Mouse (Mus musculus) embryonic facial prominence, embryonic 11.5 days (tissue): ENCODE data around the gene Dusp1. TPM values are rescaled to one million over a fixed set of nuclear protein-coding genes. Genes with fewer than 3 reads are reported as not detected.

Experiments
- ATAC-seq: fragments of 200-750 bp; cut with Nextera tagmentation; replicated peaks from 2 replicates; pipeline ENCODE4 v1.8.0; 2017; ENCODE audit warnings: low read depth; ENCODE audit not compliant: insufficient number of reproducible peaks, low FRiP score, low TSS enrichment
- DNase-seq: peaks from one replicate; pipeline ENCODE4 v3.0.0-alpha.2; 2015; ENCODE audit warnings: low spot score
- H3K27ac ChIP-seq: fragments of 300-500 bp; sonication (generic); replicated peaks from 2 replicates; pipeline ENCODE4 v1.5.1; 2014; ENCODE audit warnings: mild to moderate bottlenecking, low read depth, low read length, control low read depth
- H3K27me3 ChIP-seq: fragments of 300-500 bp; sonication (generic); 2 replicates; pipeline ENCODE4 v1.6.1; 2014; ENCODE audit warnings: mild to moderate bottlenecking, low read length, moderate library complexity, mixed read lengths; ENCODE audit not compliant: control insufficient read depth, insufficient read depth
- H3K36me3 ChIP-seq: fragments of 300-500 bp; sonication (generic); replicated peaks from 2 replicates; pipeline ENCODE4 v1.6.1; 2014; ENCODE audit warnings: low read depth, mild to moderate bottlenecking, low read length, moderate library complexity, mixed read lengths; ENCODE audit not compliant: control insufficient read depth, insufficient read depth
- H3K4me1 ChIP-seq: fragments of 300-500 bp; sonication (generic); 2 replicates; pipeline ENCODE4 v1.6.1; 2014; ENCODE audit warnings: low read length, mixed read lengths; ENCODE audit not compliant: control insufficient read depth, insufficient read depth
- H3K4me2 ChIP-seq: fragments of 300-500 bp; sonication (generic); 2 replicates; pipeline ENCODE4 v1.6.1; 2014; ENCODE audit warnings: low read depth, mild to moderate bottlenecking, control low read depth, low read length, moderate library complexity
- H3K4me3 ChIP-seq: fragments of 300-500 bp; sonication (generic); 2 replicates; pipeline ENCODE4 v1.5.1; 2014; ENCODE audit warnings: low read depth, low read length, control low read depth
- H3K9ac ChIP-seq: fragments of 300-500 bp; sonication (generic); replicated peaks from 2 replicates; pipeline ENCODE4 v1.6.1; 2014; ENCODE audit warnings: mild to moderate bottlenecking, control low read depth, low read length
- H3K9me3 ChIP-seq: fragments of 300-500 bp; sonication (generic); replicated peaks from 2 replicates; pipeline ENCODE4 v1.6.1; 2016; ENCODE audit warnings: mild to moderate bottlenecking, low read length, inconsistent platforms, mixed read lengths; ENCODE audit not compliant: control insufficient read depth
- WGBS: fragments of 180-500 bp; shearing (Covaris S2); extraction: QIAGEN DNeasy Blood & Tissue Kit; methylation state at CpG from one replicate; pipeline ENCODE4 v1.1.7; 2014; 5-methylcytosine and 5-hydroxymethylcytosine counted together
- polyA plus RNA-seq: library from polyadenylated mRNA; unstranded; fragments of >200 nt; fragmentation: Nextera tagmentation; extraction: Ambion mirVana; gene quantifications from 2 replicates; pipeline ENCODE4 v1.2.1, GENCODE M21; 2014

The Dusp1 gene
- polyA plus RNA-seq, 1 experiment from 2014 or later, result 25.4 TPM

GRCm38 (mm10) chr17:26512961-26513360, 49.0 kb downstream of the Dusp1 start:
- no peak overlapping the region for H3K4me3 ChIP-seq
- no peaks in the 10 kb centered on the region for H3K27me3 ChIP-seq
- H3K4me1 ChIP-seq, result no peaks in the 10 kb centered on the region
- DNase-seq (no peak), ATAC-seq (no peak)
- no peaks in the 10 kb centered on the region for H3K9me3 ChIP-seq
- H3K27ac ChIP-seq, result no peak overlapping the region
- WGBS, result 87% methylated on average over 7 of the region's 7 CpGs
- H3K36me3 ChIP-seq, result no peaks in the 10 kb centered on the region
- no peak overlapping the region for H3K4me2 ChIP-seq
- H3K9ac ChIP-seq, result no peak overlapping the region

GRCm38 (mm10) chr17:26511816-26512774, 49.8 kb downstream of the Dusp1 start:
- H3K4me2 ChIP-seq, result no peak overlapping the region
- ATAC-seq (no peak), DNase-seq (no peak)
- H3K36me3 ChIP-seq, result no peaks in the 10 kb centered on the region
- no peak overlapping the region for H3K9ac ChIP-seq
- no peaks in the 10 kb centered on the region for H3K9me3 ChIP-seq
- H3K4me1 ChIP-seq, result no peaks in the 10 kb centered on the region
- H3K27me3 ChIP-seq, result no peaks in the 10 kb centered on the region
- no peak overlapping the region for H3K4me3 ChIP-seq
- H3K27ac ChIP-seq, result no peak overlapping the region
- 75% methylated on average over 7 of the region's 7 CpGs for WGBS

- no peaks in the 10 kb centered on the region for H3K36me3 ChIP-seq
- H3K27me3 ChIP-seq, result no peaks in the 10 kb centered on the region
- H3K4me2 ChIP-seq, result no peak overlapping the region
- H3K9me3 ChIP-seq, result no peaks in the 10 kb centered on the region
- no peak overlapping the region for H3K4me3 ChIP-seq
- H3K9ac ChIP-seq, result no peak overlapping the region
- H3K4me1 ChIP-seq, result no peaks in the 10 kb centered on the region; the same call in 1 of the 2 replicates
- ATAC-seq, result no peak
- 59% methylated on average over 4 of the region's 4 CpGs for WGBS
- H3K27ac ChIP-seq, result no peak overlapping the region
- no peak for DNase-seq
These were observed 50.7 kb downstream of the Dusp1 start for GRCm38 (mm10) chr17:26511256-26511655.

GRCm38 (mm10) chr17:26510146-26511045, 51.5 kb downstream of the Dusp1 start:
- H3K27ac ChIP-seq, result no peak overlapping the region
- no peak for DNase-seq

GRCm38 (mm10) chr17:26508961-26509771, 52.8 kb downstream of the Dusp1 start:
- no peak for ATAC-seq
- Histone ChIP-seq H3K4me3 (peak overlapping the region; percentile 79), H3K4me1 (no peaks in the 10 kb centered on the region; the same call in 1 of the 2 replicates), H3K27me3 (no peaks in the 10 kb centered on the region), H3K9me3 (no peaks in the 10 kb centered on the region), H3K4me2 (peak overlapping the region; percentile 64), H3K36me3 (no peaks in the 10 kb centered on the region), H3K9ac (peak overlapping the region; percentile 92), H3K27ac (peak overlapping the region; percentile 98)
- 28% methylated on average over 25 of the region's 25 CpGs for WGBS
- DNase-seq, result peak; percentile 89

More at GRCm38 (mm10) chr17:26510146-26511045, 51.5 kb downstream of the Dusp1 start:
- Histone ChIP-seq H3K4me3 (no peak overlapping the region), H3K9ac (no peak overlapping the region), H3K4me2 (no peak overlapping the region), H3K9me3 (no peaks in the 10 kb centered on the region), H3K27me3 (no peaks in the 10 kb centered on the region), H3K4me1 (no peaks in the 10 kb centered on the region; the same call in 1 of the 2 replicates), H3K36me3 (no peaks in the 10 kb centered on the region)
- WGBS, result 74% methylated on average over 15 of the region's 15 CpGs
- ATAC-seq, result no peak

GRCm38 (mm10) chr17:26508345-26508960, 53.5 kb downstream of the Dusp1 start:
- under 1% methylated on average over 55 of the region's 58 CpGs for WGBS
- Histone ChIP-seq H3K27ac (peak overlapping the region; percentile 98), H3K4me2 (peak overlapping the region; percentile 64), H3K27me3 (no peaks in the 10 kb centered on the region), H3K36me3 (no peaks in the 10 kb centered on the region), H3K4me3 (peak overlapping the region; percentile 79), H3K9ac (peak overlapping the region; percentile 92), H3K9me3 (no peaks in the 10 kb centered on the region), H3K4me1 (no peaks in the 10 kb centered on the region; the same call in 1 of the 2 replicates)
- peak; percentile 98 for DNase-seq
- ATAC-seq, result peak; percentile 89

- no peaks in the 10 kb centered on the region; the same call in 1 of the 2 replicates for H3K4me1 ChIP-seq
- DNase-seq, result peak; percentile 83
These were observed 54.0 kb downstream of the Dusp1 start for GRCm38 (mm10) chr17:26507966-26508344.

More at GRCm38 (mm10) chr17:26507966-26508344, 54.0 kb downstream of the Dusp1 start:
- peak; percentile 85 for ATAC-seq
- H3K27me3 ChIP-seq, result no peaks in the 10 kb centered on the region
- no peaks in the 10 kb centered on the region for H3K9me3 ChIP-seq
- no peaks in the 10 kb centered on the region for H3K36me3 ChIP-seq
- H3K4me3 ChIP-seq, result peak overlapping the region; percentile 79
- H3K9ac ChIP-seq, result peak overlapping the region; percentile 92
- 0% methylated on average over 46 of the region's 46 CpGs for WGBS
- H3K4me2 ChIP-seq, result peak overlapping the region; percentile 64
- peak overlapping the region; percentile 98 for H3K27ac ChIP-seq
